Mouse (Mus musculus) hindbrain, embryonic 15.5 days (tissue): ENCODE measurements around the gene Cebpe. TPM values are rescaled to one million over a fixed set of nuclear protein-coding genes. Genes with fewer than 3 reads are reported as not detected.

Experiments used
- polyA plus RNA-seq: library from polyadenylated mRNA; unstranded; fragments of >200 nt; fragmentation: Nextera tagmentation; extraction: Ambion mirVana; gene quantifications from 2 replicates; pipeline ENCODE4 v1.2.1, GENCODE M21; 2015

The Cebpe gene
- polyA plus RNA-seq, 1 experiment from 2014 or later: not detected

Other genes starting within 250 kb of the Cebpe start
- gene Lrp10, start 248.0 kb downstream of the Cebpe start, polyA plus RNA-seq: 30.3 and 34.3 TPM in 2 replicates
- gene Rem2, start 236.1 kb downstream of the Cebpe start, polyA plus RNA-seq: 39.7 and 42.2 TPM in 2 replicates
- gene Prmt5, start 194.6 kb downstream of the Cebpe start, polyA plus RNA-seq: 89.7 and 101 TPM in 2 replicates
- gene Haus4, start 157.6 kb downstream of the Cebpe start, polyA plus RNA-seq: 19.0 TPM in 2 replicates
- 8.7 and 9.6 TPM in 2 replicates for gene Ajuba, start 134.6 kb downstream of the Cebpe start, polyA plus RNA-seq
- gene 4931414P19Rik, start 106.2 kb downstream of the Cebpe start, polyA plus RNA-seq: 5.1 and 6.1 TPM in 2 replicates
- gene Psmb5, start 94.2 kb downstream of the Cebpe start, polyA plus RNA-seq: 441 and 446 TPM in 2 replicates
- gene Psmb11, start 90.7 kb downstream of the Cebpe start, polyA plus RNA-seq: not detected in 2 replicates
- gene Gm17606, start 71.2 kb downstream of the Cebpe start, polyA plus RNA-seq: not detected in 2 replicates
- 12.2 and 12.6 TPM in 2 replicates for gene Cdh24, start 70.8 kb downstream of the Cebpe start, polyA plus RNA-seq
- 67.6 and 68.3 TPM in 2 replicates for gene 1700123O20Rik, start 26.0 kb downstream of the Cebpe start, polyA plus RNA-seq
- 124 and 137 TPM in 2 replicates for gene Acin1, start 25.2 kb downstream of the Cebpe start, polyA plus RNA-seq
- gene Gm29776, start 13.3 kb downstream of the Cebpe start, polyA plus RNA-seq: 0.28 and 0.30 TPM in 2 replicates
- gene Slc7a8, start 69.8 kb upstream of the Cebpe start, polyA plus RNA-seq: 8.0 and 9.1 TPM in 2 replicates
- not detected in 2 replicates for gene Rnf212b, start 102.0 kb upstream of the Cebpe start, polyA plus RNA-seq
- 12.1 and 13.7 TPM in 2 replicates for gene Homez, start 158.8 kb upstream of the Cebpe start, polyA plus RNA-seq
- 4.1 and 4.8 TPM in 2 replicates for gene Ppp1r3e, start 165.4 kb upstream of the Cebpe start, polyA plus RNA-seq
- 3.2 and 4.3 TPM in 2 replicates for gene Bcl2l2, start 171.2 kb upstream of the Cebpe start, polyA plus RNA-seq
- gene Gm20521, start 171.3 kb upstream of the Cebpe start, polyA plus RNA-seq: not detected in 2 replicates
- 161 and 162 TPM in 2 replicates for gene Pabpn1, start 180.3 kb upstream of the Cebpe start, polyA plus RNA-seq
- 250 and 277 TPM in 2 replicates for gene Slc22a17, start 201.0 kb upstream of the Cebpe start, polyA plus RNA-seq
- 16.3 and 17.2 TPM in 2 replicates for gene Efs, start 214.0 kb upstream of the Cebpe start, polyA plus RNA-seq
- 0.70 and 0.90 TPM in 2 replicates for gene Il25, start 220.5 kb upstream of the Cebpe start, polyA plus RNA-seq
- 12.8 and 14.7 TPM in 2 replicates for gene Cmtm5, start 224.1 kb upstream of the Cebpe start, polyA plus RNA-seq